Mouse (Mus musculus): ENCODE data around the gene Tmem104.
A peak's percentile ranks its signal among the peaks of the same experiment; 100 is the strongest.

Tmem104 gene

DNA sequence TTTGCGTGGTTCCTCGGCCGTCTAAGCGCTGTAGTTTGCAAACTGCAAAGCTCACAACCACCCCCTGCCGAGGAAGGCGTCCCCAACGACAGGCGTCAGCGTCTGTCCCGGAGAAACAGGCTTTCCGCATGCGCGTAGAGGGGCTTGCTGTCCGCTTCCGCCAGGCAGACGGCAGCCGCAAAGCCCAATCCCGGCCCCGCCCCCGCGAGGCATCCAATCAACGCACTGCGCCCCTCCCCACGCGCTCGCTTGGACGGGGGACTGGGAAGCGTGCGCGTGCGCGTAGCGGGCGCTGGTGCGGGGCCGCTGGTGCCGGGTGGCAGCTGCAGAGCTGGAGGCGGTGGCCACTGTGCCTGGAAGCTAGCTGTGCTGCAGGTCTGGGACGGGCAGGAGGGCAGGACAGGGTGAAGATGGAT, at the start of gene Tmem104:
Gene Tmem104 (plus strand): TSS at position 264 of the 416 bp plus-strand sequence.
- DNase-seq = peak; percentile 100

DNA sequence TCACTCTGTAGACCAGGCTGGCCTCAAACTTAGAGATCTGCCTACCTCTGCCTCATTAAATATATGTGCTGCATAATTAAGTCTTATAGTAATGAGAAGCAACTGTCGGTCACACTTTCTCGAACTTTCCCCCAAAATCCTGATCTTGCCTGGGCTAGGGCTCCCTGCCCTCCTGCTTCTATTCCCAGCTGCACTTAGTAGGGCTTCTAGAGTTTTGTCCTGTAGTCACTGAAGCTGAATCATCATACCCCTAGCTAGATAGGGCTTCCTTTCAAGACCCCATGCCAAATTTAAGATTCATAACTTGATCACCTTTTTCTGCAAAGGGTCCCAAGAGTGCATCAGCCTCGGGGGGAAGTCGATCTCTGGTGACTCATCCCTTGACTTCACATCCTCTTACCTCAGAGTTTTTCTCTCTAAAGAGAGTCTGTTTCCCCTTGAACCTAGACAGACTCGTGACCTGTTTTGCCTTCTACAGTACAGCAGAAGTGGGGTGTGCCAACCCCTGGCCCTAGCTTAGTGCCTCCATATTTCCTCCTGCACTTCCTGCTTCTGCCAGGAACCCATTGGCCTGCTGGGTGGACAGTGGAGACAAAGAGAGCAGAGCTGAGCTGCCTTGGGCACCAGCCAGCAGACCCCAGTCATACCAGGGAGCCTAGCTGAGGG, 48.6 kb upstream of the Tmem104 start:
- DNase-seq = no peak

DNA sequence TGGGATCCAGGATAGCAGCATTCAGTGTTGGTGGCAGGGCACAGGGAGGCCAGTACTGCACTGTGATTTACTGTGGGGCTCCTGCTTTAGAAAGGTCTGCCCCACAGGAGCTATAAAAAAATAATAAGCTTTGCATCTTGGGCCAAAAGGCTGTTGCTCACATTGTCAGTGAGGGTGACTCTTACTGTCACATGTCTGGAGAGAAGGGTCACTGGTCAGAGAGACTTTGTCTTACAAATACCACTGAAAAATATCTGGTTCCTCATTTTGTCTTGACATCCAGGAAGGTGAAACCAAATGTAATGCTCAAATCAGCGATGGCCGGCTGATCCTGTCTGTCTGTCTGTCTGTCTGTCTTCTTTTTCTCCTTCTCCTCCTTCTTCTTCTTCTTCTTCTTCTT, 45.3 kb upstream of the Tmem104 start:
- DNase-seq = no peak

DNA sequence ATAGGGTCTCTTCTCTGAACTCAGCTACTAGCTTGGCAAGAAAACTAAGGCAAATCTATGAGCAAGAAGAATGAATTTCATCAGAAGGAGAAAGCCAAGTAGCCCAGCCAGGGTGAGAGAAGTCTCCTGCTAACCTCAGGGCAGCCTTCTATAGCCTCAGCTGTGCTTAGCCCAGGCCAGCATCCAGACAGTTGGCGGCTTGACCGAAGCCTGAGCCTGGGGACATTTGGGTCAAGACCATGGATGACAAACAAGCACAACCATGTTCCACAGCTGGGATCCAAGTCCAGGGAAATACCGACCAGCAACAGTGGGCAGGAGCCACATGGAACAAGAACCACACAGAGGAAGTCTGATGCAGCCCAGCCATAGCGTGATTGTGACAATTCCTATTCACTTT, 39.5 kb upstream of the Tmem104 start:
- no peak for DNase-seq

DNA sequence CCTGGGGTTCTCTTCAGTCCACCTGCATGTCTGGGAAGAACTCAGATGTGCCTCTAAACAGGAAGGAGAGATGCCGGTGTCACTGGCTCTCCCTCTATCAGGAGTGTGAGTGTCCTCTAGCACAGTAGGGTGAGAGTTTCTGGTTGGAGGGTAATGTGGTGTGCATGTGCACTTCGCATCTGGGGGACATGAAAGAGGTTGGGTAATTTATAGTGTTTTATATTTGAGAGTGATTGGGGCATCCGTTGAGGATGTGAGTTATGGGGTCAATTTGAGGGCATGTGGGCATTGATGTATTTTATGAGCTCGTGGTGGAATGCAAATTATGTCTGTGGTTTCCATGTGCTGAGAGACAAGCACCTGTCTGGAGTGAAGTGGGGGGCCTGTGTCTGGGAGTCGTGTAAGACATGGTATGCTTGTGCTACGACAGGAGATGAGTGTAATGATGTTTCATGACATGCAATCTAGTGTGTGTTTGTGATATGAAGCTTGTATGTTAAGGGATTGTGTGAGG, 36.5 kb upstream of the Tmem104 start:
- no peak for DNase-seq

DNA sequence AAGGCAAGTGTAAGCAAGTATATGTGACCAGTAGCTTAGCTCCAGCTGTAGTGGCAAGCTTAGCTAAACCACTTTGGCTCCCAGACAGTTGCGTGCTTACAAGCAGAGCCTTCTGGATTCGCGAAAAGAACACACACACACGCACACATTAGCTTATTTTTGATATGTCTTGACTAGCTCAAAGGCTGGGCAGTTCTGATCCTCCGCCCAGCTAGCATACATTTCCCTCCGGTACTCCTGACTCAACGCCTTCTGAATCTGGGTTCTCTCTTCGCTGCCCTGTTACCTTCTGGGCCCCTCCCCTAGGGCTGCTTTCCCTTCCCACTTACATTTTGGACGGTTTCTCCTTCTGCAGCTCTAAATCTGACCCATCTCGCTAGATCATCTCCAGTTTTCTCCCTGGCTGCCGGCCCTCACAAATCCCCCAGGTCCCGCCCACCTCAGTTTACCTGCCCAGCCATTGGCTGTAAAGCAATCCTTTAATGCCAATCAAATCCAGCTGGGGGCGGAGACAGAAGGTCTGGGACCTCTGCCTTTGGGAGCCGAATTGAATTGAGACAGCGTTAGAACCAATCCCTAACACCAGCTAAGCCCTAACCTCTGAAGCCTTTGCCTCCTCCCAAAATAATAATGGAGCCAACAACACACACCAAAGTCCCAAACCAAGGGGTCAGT, 35.4 kb upstream of the Tmem104 start:
- peak; percentile 81 for DNase-seq

DNA sequence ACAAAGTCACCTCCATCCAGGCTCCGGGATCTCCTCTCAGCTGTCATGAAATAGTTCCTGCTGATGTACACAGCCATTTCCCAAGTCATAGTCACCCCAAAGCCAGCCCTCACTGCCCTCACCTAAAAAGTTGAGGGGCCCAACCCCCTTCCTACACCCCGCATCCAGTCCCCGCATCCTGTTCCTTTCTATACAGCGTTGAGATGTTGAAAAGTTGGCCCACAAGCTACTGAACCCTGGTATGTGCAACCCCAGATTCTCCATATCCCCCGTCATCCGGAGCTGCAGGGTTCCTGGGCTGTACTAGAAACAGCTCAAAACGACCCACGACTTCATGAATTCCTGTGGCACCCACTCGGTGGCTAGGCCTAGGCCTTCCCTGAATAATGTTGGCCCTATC, 34.2 kb upstream of the Tmem104 start:
- DNase-seq = no peak

DNA sequence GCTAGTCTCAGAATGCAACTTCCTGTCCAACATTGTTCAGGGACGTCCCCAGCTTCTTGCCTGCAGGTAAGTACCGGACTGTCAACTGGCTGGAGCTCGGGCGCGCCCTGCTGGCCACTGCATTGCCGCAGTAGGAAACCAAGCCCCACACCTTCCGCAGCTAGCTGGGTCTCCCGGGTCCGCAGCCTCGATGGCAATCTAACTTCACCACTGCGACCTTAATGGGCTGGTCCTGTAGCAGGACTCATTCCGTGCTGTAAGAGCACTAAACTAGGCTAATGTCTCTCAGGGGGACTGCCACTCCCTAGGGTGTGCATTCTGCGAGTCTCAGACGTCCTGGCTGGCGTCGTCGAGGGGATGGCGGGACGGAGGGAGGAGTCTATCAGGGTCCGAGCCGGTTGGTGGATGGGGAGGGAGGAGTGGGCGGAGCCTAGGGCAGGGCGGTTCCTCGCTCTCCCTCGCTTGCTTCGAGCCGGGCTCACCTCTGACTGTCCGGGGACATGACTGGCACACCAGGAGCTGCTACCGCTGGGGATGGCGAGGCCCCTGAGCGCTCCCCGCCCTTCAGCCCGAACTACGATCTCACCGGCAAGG, 33.5 kb upstream of the Tmem104 start:
- peak; percentile 89 for DNase-seq

DNA sequence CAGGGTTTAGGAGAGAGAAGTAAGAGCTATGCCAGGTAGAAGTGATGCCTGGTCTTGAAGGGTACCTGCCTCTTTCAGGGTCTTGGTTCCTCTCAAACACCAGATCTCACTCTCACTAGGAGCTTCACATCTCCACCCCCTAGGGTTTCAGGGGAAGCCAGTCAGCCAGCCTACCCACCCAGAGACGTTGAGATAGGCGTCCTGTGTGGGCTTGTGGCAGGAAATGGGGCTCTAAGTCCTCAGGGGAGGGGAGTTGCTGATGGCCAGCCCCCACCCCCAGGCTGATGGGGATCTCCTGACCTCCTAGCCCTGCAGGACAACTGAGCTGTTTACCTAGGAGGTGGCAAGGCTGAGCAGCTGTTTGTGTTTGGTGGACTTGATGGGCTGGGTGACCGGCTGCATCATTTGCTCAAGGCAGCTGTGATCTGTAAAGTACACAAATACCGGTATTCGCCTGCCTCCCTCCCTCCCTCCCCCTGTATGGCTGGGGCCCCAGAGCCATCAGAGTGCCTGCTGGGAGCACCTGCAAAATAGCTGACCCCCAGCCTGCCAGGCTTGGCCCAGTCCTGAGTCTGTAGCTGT, 32.1 kb upstream of the Tmem104 start:
- DNase-seq = no peak

DNA sequence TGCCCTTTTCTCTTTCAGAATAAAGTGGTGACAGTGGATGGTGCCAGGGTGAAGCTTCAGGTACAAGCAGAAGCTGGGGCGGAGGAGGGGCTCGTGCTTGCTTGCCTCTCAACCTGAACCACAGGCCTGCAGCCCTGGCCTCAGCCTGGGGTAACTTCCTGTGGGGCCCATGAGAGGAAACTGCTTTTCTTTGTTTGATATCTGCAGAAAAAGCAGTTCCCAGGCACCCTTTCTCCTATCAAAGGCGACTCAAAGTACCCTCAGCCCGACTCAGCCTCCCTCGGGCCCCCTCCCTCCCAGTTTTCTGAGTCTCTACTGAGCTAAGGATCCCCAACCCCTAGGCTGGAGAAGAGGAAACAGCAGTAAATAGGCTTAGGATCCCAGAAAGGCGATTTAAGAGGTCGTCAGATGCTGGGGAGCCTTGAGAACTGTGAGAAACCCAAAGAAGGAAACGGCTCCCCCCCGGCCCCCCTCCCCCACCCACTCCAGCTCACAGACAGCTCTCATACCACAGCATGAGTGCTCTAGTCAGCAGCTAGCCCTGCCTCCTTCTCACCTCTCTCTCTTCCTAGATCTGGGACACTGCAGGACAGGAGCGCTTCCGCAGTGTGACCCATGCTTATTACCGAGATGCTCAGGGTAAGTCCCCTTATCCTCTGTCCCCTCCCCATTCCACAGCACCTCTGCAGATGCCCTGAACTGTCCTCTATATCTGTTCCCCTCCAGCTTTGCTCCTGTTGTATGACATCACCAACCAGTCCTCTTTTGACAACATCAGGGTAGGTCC, 29.2 kb upstream of the Tmem104 start:
- DNase-seq = no peak

DNA sequence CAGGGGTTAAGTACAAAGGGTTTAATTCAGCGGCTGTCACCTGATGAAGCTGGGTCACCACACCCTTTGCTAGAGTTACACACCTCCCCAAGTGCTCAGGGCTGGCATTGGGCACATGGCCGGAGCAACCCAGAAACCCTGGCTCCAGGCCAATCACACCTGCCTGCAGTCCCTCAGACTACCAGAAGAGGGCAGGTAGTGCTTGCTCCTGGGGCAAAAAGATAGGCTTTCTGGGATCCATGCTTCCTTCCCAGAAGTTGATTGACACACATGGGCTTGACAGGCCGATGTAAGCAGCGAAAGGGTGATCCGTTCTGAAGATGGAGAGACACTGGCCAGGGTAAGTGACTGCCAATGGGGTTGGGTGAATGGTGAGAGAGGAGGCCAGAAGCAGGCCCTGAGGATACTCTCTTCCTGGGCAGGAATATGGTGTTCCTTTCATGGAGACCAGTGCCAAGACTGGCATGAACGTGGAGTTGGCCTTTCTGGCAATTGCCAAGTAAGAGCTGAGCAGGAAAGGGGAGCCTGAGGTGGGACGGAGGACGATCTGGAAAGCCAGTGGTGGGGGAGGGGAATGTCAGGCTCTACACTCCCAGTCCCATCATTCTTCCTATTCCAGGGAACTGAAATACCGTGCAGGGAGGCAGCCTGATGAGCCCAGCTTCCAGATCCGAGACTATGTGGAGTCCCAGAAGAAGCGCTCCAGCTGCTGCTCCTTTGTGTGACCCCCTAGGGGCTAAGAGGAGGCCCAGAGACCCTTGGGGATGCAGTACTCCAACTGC, 27.1 kb upstream of the Tmem104 start:
- peak; percentile 86 for DNase-seq

DNA sequence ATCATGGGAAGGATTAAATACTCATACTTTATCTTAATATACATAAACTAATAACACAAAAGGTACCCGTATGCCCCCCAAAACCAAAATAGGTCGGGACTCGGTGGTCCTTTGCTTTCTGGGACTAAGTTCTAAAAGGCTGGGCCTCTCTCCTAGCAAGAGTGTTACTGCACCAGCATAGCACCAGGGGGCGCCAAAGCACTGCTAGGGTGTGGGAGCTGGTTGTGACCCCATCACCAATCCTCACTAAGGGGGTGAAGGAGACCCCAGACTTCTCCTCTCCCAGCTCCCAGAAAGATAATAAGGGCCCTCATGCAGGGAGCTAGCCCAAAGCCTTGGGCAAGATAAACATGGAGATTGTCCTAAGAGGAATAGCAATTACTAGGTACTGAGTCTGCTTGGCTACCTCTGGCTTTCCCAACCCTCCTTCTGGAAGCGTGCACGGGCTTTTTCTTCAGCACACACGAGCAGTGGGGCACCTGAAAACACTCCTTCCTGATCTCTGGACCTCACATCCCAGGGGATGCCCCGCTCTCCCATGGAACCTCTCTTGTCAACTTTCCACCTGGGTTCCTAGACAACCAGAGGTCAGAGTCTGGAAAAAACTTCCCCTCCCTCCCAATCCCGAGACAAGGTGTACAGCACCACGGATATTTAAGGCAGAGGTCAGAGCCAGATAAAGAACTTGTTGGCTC, 26.3 kb upstream of the Tmem104 start:
- peak; percentile 89 for DNase-seq

DNA sequence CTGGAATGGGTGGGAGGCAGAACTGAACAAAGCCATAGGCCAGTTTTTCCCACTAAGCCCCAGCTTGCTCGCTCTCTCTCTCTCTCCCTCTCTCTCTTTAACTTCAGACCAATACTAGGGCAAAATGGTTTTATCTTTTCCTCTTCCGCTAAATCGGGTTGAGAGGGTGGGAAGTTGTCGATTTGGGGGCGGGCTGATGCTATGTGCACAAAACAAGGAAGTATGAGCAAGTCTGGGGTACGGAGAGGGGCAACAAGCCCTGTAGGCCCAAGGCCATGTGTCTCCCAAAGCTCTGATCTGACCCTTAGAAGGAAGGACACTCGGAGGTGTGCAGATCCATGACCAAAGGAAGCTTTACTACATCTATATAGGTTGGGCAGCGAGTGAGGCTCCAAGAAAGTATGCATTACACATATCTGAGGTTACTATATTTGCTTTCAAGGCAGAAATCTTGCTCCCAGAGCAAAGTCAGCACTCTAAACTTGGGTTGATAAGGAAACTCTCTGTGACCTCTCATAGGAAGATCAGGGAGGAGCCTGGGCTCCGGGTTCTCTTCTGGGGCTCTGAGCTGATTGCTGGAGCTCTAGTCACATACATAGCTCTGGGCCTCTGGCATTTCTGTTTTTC, 25.6 kb upstream of the Tmem104 start:
- DNase-seq = no peak

DNA sequence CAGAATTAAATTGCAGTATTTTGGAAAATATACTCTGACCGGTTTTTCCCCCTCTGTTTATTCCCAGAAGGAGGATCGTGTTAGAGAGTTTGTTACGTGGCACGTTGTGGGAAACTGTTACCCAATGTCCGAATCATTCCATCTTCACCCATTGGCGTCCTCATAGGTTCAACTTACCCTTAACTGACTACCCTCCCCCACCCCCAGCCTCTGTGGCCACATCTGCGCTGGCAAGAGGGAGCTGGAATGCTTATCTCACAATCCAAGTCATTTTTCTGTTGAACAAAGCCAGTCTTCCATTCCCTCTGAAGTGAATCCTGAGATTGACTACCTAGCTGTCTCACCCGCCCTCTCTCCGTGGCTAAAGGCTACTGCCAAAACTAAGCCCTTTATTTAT, 25.1 kb upstream of the Tmem104 start:
- DNase-seq = no peak

DNA sequence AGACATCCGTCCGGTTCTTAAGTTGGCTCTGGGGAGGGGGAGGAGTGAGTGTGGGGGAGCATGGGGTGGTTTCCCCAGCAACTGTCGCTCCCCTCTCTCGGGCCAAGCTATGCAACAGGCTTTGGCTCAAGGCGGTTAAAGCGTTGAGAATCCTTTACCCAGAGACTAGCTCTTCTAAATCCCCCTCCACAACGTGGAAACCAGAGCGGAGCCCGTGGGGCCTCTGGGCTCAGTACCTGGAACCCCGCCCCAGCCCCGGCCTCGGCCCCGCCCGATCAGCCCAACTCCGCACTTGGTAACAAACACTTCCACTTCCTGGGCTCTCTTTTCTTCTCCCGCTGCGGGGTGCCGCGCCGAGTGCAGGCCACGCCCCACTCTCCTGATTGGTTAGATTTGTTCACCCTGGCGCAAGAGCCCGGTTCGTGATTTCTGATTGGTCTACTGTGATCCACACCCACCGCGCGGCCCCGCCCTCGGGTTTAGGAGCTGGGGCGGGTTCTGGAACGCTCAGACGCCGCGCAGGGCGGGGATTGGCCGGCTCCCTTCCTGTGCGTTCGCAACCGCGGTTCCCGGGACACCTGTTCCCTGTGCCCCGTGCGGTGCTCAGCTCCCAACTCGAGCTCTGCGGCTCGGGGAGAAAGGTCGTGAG, 24.3 kb upstream of the Tmem104 start, which contains the start of gene Slc9a3r1:
Gene Slc9a3r1 (plus strand): TSS at position 510 of the 649 bp plus-strand sequence.
- DNase-seq = peak; percentile 99

DNA sequence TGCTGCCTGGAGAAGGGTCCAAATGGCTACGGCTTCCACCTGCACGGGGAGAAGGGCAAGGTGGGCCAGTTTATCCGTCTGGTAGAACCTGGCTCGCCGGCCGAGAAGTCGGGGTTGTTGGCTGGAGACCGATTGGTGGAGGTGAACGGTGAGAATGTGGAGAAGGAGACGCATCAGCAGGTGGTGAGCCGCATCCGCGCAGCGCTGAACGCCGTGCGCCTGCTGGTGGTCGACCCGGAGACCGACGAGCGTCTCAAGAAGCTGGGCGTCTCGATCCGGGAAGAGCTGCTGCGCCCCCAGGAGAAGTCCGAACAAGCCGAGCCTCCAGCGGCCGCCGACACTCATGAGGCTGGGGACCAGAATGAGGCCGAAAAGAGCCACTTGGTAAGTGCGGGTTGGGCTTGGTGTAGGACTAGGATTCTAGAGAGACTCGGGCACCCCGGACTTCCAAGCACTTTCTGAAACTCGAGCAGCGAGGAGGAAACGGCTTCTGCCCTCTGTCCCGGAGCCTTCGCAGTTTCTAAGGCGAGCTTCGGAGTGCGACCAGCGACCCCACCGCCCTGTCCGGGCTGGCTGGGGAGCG, 23.6 kb upstream of the Tmem104 start:
- DNase-seq = peak; percentile 61

DNA sequence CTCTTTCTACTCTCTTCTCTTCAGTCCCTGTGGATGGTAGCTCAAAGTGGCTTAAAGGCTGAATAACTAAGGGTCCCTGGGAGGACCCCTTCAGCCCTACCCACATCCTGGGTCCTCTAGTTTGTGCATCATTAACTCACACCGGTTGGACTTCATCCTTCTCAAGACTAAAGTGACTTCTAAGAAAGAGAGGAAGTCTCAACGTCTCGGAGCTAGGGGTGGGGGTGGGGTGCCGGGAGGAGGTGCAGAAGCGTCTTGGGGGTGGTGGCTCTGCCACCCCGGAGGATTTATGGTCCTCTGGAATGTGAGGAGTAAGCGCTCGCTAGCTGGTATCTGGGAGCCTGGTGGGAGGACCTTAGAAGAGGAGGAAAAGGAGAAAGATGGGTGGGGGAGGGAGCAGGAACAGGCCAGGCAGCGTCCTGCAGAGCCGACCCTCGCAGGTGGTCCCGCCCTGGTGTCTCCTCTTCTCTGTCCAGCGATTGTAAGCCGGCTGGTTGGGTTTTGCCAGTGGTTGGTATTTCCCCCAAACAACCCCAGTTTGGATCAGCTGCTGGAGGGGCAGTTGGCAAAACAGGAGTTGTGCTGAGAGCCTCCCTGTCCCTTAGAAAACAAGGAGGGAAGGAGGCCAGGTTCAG, 22.8 kb upstream of the Tmem104 start:
- peak; percentile 73 for DNase-seq

DNA sequence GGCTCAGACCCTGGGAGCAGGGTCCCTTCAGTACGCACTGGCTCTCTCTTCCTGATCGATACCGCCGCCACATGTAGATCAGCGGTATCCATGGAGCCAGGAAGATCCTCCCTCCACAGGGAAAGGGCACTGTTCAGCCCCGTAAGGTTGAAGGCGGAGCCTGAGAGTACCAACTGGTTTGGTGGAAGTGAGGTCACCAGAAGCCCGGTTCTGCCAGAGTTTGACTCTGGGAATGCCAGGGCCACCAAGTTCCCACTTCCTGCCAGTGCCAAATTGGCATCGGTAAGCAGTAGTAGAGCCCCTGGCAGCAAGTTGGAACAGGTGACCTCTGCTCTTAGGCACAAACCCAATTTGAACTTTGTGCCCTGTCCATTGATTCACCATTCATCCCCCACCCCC, 22.3 kb upstream of the Tmem104 start:
- peak; percentile 68 for DNase-seq

DNA sequence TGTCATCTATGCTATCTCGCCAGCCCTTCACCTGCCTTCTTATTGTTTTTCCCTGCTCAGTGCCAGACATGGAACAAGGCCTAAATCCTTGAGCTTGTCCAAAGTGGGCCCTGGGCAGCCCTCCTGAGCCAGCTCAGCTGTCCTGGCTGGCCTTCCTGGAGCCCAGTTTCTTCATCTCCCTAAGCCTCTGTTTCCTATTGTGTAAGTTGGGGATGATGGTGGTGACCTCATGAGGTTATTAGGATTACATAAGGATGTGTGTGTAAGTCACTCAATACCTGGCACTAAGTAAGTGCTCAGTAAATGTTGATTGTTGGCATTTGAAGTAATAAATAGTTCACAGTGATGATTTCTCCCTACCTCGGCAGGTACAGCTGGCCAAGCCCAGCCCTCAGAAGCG, 20.5 kb upstream of the Tmem104 start:
- no peak for DNase-seq
